Mouse (Mus musculus): ENCODE results near the gene Blm. TPM values are rescaled to one million over a fixed set of nuclear protein-coding genes. Genes with fewer than 3 reads are reported as not detected.

Gene Blm
- polyA plus RNA-seq, 1 experiment: 6.3 TPM

GRCm38 (mm10) chr7:80418036-80418435 lies 116.9 kb downstream of the Blm start:
- H3K36me3 ChIP-seq (ENCODE audit: control insufficient read depth, insufficient read depth, low read length): no peaks in the 10 kb centered on the region
- 97% methylated on average over 3 of the region's 3 CpGs for WGBS
- H3K4me3 ChIP-seq (ENCODE audit: control insufficient read depth, insufficient read depth, low read length): no peak overlapping the region
- TF ChIP-seq CTCF (IDR thresholded peaks at IDR 0.05; ENCODE audit: borderline replicate concordance, control insufficient read depth, extremely low read depth, insufficient read depth, low read length, poor library complexity): no peak
- TF ChIP-seq POLR2A (IDR thresholded peaks at IDR 0.05; ENCODE audit: control insufficient read depth, extremely low read depth, insufficient read depth, low read length, poor library complexity): no peak
- H3K4me1 ChIP-seq (replicated peaks; ENCODE audit: control insufficient read depth, insufficient read depth, low read length): peaks cover 48% of the 10 kb centered on the region
- no peaks in the 10 kb centered on the region for H3K27me3 ChIP-seq (ENCODE audit: control insufficient read depth, insufficient read depth, low read length)
- no peak for DNase-seq
- H3K27ac ChIP-seq (ENCODE audit: control insufficient read depth, insufficient read depth, low read length): no peak overlapping the region

GRCm38 (mm10) chr7:80417601-80418000 lies 117.3 kb downstream of the Blm start:
- Histone ChIP-seq H3K27me3 (ENCODE audit: control insufficient read depth, insufficient read depth, low read length) (no peaks in the 10 kb centered on the region), H3K4me1 (replicated peaks; ENCODE audit: control insufficient read depth, insufficient read depth, low read length) (peaks cover 45% of the 10 kb centered on the region), H3K27ac (ENCODE audit: control insufficient read depth, insufficient read depth, low read length) (peak overlapping the region; percentile 65; the same call in 1 of the 2 replicates), H3K4me3 (ENCODE audit: control insufficient read depth, insufficient read depth, low read length) (no peak overlapping the region), H3K36me3 (ENCODE audit: control insufficient read depth, insufficient read depth, low read length) (no peaks in the 10 kb centered on the region)
- DNase-seq: no peak
- TF ChIP-seq CTCF (IDR thresholded peaks at IDR 0.05; ENCODE audit: borderline replicate concordance, control insufficient read depth, extremely low read depth, insufficient read depth, low read length, poor library complexity) (no peak), POLR2A (IDR thresholded peaks at IDR 0.05; ENCODE audit: control insufficient read depth, extremely low read depth, insufficient read depth, low read length, poor library complexity) (no peak)

GRCm38 (mm10) chr7:80416969-80417368 lies 118.0 kb downstream of the Blm start:
- no peaks in the 10 kb centered on the region for H3K27me3 ChIP-seq (ENCODE audit: control insufficient read depth, insufficient read depth, low read length)
- no peak for DNase-seq
- WGBS: 29% methylated on average over 7 of the region's 7 CpGs
- peaks cover 44% of the 10 kb centered on the region for H3K4me1 ChIP-seq (replicated peaks; ENCODE audit: control insufficient read depth, insufficient read depth, low read length)
- no peak overlapping the region for H3K4me3 ChIP-seq (ENCODE audit: control insufficient read depth, insufficient read depth, low read length)
- H3K27ac ChIP-seq (ENCODE audit: control insufficient read depth, insufficient read depth, low read length): peak overlapping the region; percentile 65; the same call in 1 of the 2 replicates
- H3K36me3 ChIP-seq (ENCODE audit: control insufficient read depth, insufficient read depth, low read length): no peaks in the 10 kb centered on the region
- TF ChIP-seq CTCF (IDR thresholded peaks at IDR 0.05; ENCODE audit: borderline replicate concordance, control insufficient read depth, extremely low read depth, insufficient read depth, low read length, poor library complexity) (no peak), POLR2A (IDR thresholded peaks at IDR 0.05; ENCODE audit: control insufficient read depth, extremely low read depth, insufficient read depth, low read length, poor library complexity) (no peak)

- Histone ChIP-seq H3K4me3 (ENCODE audit: control insufficient read depth, insufficient read depth, low read length) (no peak overlapping the region), H3K4me1 (replicated peaks; ENCODE audit: control insufficient read depth, insufficient read depth, low read length) (peaks cover 44% of the 10 kb centered on the region), H3K27me3 (ENCODE audit: control insufficient read depth, insufficient read depth, low read length) (no peaks in the 10 kb centered on the region), H3K27ac (ENCODE audit: control insufficient read depth, insufficient read depth, low read length) (peak overlapping the region; percentile 87), H3K36me3 (ENCODE audit: control insufficient read depth, insufficient read depth, low read length) (no peaks in the 10 kb centered on the region)
- DNase-seq: no peak
- WGBS: 16% methylated on average over 7 of the region's 7 CpGs
- no peak for TF ChIP-seq CTCF (IDR thresholded peaks at IDR 0.05; ENCODE audit: borderline replicate concordance, control insufficient read depth, extremely low read depth, insufficient read depth, low read length, poor library complexity)
- TF ChIP-seq POLR2A (IDR thresholded peaks at IDR 0.05; ENCODE audit: control insufficient read depth, extremely low read depth, insufficient read depth, low read length, poor library complexity): no peak
Measured at GRCm38 (mm10) chr7:80414303-80414855, 120.5 kb downstream of the Blm start.

GRCm38 (mm10) chr7:80413512-80414302 lies 121.2 kb downstream of the Blm start:
- WGBS: 92% methylated on average over 9 of the region's 9 CpGs
- TF ChIP-seq CTCF (IDR thresholded peaks at IDR 0.05; ENCODE audit: borderline replicate concordance, control insufficient read depth, extremely low read depth, insufficient read depth, low read length, poor library complexity) (no peak), POLR2A (IDR thresholded peaks at IDR 0.05; ENCODE audit: control insufficient read depth, extremely low read depth, insufficient read depth, low read length, poor library complexity) (no peak)
- Histone ChIP-seq H3K27ac (ENCODE audit: control insufficient read depth, insufficient read depth, low read length) (peak overlapping the region; percentile 87), H3K4me1 (replicated peaks; ENCODE audit: control insufficient read depth, insufficient read depth, low read length) (peaks cover 44% of the 10 kb centered on the region), H3K36me3 (ENCODE audit: control insufficient read depth, insufficient read depth, low read length) (no peaks in the 10 kb centered on the region), H3K27me3 (ENCODE audit: control insufficient read depth, insufficient read depth, low read length) (no peaks in the 10 kb centered on the region), H3K4me3 (ENCODE audit: control insufficient read depth, insufficient read depth, low read length) (no peak overlapping the region)
- peak; percentile 35 for DNase-seq

GRCm38 (mm10) chr7:80412781-80413180 lies 122.1 kb downstream of the Blm start:
- WGBS: 97% methylated on average over 5 of the region's 5 CpGs
- Histone ChIP-seq H3K27ac (ENCODE audit: control insufficient read depth, insufficient read depth, low read length) (no peak overlapping the region), H3K27me3 (ENCODE audit: control insufficient read depth, insufficient read depth, low read length) (no peaks in the 10 kb centered on the region), H3K36me3 (ENCODE audit: control insufficient read depth, insufficient read depth, low read length) (no peaks in the 10 kb centered on the region), H3K4me3 (ENCODE audit: control insufficient read depth, insufficient read depth, low read length) (no peak overlapping the region), H3K4me1 (replicated peaks; ENCODE audit: control insufficient read depth, insufficient read depth, low read length) (peaks cover 36% of the 10 kb centered on the region)
- no peak for DNase-seq
- TF ChIP-seq POLR2A (IDR thresholded peaks at IDR 0.05; ENCODE audit: control insufficient read depth, extremely low read depth, insufficient read depth, low read length, poor library complexity) (no peak), CTCF (IDR thresholded peaks at IDR 0.05; ENCODE audit: borderline replicate concordance, control insufficient read depth, extremely low read depth, insufficient read depth, low read length, poor library complexity) (no peak)
